Mouse (Mus musculus): ENCODE results near the gene Dact2.

The Dact2 gene

DNA sequence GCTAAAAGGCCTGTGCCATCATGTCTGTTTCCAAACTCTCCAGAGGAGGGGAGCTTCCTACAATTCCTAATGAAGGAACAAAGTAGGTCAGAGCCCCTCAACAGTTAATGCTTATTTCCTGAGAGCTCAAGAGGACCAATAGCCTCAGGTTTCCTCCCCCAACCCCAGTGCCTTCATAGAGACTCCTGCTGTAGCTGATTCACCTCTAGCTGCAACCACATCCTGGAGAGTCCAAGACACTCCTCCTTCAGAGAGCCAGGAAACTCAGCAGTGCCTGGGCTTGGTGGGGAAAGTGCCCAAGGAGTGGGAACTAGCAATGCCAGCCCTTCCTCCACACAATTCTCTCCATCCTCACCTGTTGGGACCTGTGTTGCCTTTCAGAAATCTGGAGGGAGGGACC is 31.4 kb downstream of the Dact2 start:
- no peak for DNase-seq

DNA sequence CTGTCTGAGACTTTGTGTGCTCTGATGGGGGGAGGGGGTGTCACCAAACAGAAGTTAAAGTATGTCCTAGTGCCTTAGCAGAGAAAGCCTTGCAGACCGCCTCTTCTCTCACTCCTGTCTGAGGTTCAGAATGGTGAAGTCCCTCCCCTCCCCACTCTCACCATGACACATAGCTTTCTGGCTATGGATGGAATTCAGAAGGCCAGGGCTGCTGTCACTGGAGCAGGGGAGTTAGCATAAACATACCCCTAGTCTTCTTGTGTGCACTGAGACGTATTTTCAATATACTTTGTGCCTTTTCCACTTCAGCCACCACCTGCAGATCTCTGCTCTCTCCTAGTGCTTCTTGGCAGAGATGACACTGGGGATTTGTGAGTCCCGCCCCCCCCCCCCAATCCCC is 31.9 kb downstream of the Dact2 start:
- DNase-seq: no peak

DNA sequence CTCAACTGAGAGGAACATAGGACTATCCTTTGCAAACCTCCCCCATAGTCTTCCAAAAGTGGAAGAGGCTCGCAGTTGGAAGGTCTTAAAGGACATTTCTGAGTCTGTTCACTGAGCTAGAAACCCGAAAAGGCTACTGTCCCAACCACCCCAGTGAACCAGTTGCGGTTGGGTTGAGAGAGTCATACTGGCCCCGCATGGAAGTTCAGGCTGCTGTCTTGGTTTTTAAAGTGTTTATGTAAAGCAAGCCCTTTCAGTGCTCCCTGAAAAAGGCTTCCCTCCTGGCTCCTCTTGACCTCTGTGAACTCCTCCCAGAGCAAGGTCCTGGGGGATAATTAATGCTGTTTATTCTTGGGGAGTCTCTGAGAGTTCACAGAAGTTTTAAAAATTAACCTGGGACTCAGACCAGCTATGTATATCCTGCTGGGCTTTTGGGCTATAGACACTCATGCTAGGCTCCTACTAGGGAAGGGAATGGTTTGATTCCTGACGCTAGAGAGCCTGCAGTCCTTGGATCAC is 33.1 kb downstream of the Dact2 start:
- DNase-seq: peak; percentile 68

DNA sequence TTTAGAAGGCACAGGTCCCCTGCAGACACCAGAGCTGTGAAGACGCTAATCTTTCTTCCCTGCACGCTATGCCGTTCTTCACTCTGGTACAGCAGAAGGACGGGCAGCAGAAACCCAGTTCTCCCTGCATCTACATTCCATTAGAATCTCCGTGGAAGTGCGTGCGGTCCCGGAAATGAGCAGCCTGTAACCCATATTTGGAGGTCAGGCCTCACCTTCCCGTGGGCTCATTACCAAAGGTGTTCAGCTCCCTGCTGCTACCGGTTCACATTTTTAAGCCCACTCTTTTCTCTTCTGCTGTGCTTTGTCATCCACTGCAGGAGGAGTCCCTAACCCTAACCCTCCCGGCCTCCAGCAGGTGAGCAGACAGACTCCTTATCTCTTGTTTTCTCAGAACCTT is 34.7 kb downstream of the Dact2 start:
- DNase-seq: no peak

GRCm38 (mm10) chr17:14167594-14167993 is 36.5 kb downstream of the Dact2 start:
- peak; percentile 86 for DNase-seq

- no peak for DNase-seq
Measured at GRCm38 (mm10) chr17:14166746-14167432, 37.2 kb downstream of the Dact2 start.

DNA sequence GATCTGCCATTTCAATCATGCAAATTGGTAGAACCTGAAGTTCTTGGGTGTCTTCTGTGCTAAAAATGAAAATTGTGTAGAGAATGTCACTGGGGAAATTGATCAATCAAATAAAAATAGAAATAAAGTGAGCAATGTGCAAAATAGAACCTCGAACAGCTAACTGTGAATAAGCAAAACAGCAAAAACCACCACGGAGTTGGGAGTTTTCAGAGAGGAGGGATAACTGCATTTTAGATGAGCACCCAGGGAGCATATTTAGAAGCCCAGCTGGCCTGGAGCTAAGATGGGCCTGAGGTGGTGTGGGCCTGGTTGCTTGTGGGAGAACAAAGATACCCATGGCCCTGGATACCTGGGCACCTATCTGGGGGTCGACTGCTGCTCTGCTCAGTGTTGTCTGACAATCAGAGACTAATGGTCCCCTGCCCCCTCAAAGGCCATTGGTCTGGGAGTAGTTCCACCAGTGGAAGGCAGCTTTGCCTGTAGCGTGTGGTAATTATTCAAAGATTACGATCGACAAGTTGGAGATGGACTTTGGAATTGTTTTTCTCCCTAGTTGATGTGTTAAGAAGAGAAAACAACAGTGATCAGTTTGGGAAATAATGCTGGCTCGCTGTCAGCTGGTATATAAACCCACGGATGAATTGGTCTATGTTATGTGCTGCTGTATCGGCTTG is 38.0 kb downstream of the Dact2 start:
- DNase-seq: peak; percentile 71

GRCm38 (mm10) chr17:14165332-14165876 is 38.7 kb downstream of the Dact2 start:
- DNase-seq: peak; percentile 95

- DNase-seq: no peak
Measured at GRCm38 (mm10) chr17:14160846-14161245, 43.3 kb downstream of the Dact2 start.

DNA sequence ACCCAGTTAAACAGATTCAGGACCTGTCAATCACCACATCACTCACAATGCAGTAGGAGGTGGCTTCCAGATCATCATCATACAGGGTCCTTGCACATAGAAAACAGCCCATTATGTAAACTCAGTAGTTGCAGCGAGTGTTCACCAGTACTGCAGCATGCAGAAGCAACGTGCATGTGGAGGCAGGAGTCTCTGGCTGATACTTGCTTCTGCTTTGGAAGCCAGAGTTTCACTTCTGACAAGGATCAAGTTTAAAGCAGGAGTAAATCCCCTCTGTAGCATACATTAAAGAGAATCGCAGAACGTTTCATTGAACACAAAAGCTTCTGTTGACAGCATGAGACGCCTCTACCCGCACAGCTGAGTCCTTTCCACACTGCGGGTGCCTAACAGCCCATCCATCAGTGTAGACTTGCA is 46.3 kb downstream of the Dact2 start:
- no peak for DNase-seq

Measured in kidney, adult 9 months (tissue).